Mouse (Mus musculus) testis, adult 2 months (tissue): ENCODE results near the gene Olfr142.
"Not testable (repeated sequence)": the region's sequence is repeated elsewhere in the genome, so short reads cannot be mapped to it uniquely, and the experiment has no call there.

Experiments used
- CTCF ChIP-seq: fragments of 200-500 bp; IDR thresholded peaks from 2 replicates; pipeline ENCODE4 v1.5.1; 2012; ENCODE audit warnings: low read depth, mild to moderate bottlenecking, inconsistent platforms, low read length, moderate library complexity; ENCODE audit not compliant: control insufficient read depth, insufficient read depth, insufficient replicate concordance
- POLR2A ChIP-seq: fragments of 200-500 bp; IDR thresholded peaks from 2 replicates; pipeline ENCODE4 v1.6.1; 2012; ENCODE audit warnings: low read depth, mild to moderate bottlenecking, inconsistent platforms, low read length, moderate library complexity; ENCODE audit not compliant: control insufficient read depth

DNA sequence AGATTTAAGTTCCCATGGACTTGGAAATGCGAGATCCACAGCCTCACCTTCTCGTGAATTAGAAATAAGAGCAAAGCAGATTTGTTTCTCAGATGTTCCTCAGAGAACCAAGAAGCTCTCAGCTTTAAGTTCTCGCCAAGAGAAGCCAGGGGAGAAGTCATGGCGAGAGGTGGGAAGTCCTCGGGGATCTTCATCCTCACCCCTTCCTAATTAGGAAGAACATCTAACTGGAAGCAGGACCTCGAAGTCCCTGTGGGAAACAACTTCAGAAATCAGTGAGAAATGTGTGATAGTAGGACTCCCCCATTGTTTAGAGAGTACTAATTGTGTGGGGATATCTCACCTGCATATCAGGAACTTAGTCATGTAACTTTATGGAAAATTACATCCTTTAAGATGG lies 33.0 kb downstream of the Olfr142 start, which contains the start of gene Olfr1506:
- TF ChIP-seq CTCF, POLR2A: not testable (repeated sequence)
